Comparison of ENCODE assay signal across 8 mouse cellular contexts in genomic region chr5:36483203-36484101, GRCm38 (mm10). TPM values are rescaled to one million over a fixed set of nuclear protein-coding genes. Genes with fewer than 3 reads are reported as not detected.
DNase-seq lines count a peak whose midpoint lies in the region; ATAC-seq and TF ChIP-seq lines count a peak whose summit lies in the region.

No protein-coding gene starts in this region.

- TF ChIP-seq POLR2A in MEL (IDR thresholded peaks at IDR 0.05; ENCODE audit: control insufficient read depth in 1 of 2, insufficient read depth in 1 of 2, low read depth in 1 of 2, low read length in 2 of 2, poor library complexity in 1 of 2), result no peak
- no peak for TF ChIP-seq POLR2A in cortical plate, adult 2 months (IDR thresholded peaks at IDR 0.05; ENCODE audit: extremely low read depth, insufficient read depth, low read length)

- no peaks in the 10 kb centered on the region for H3K27me3 ChIP-seq in MEL (ENCODE audit: control insufficient read depth in 1 of 2, insufficient read depth in 2 of 2, low read length in 2 of 2)
- H3K27me3 ChIP-seq in kidney, embryonic 15.5 days, result peaks cover 24% of the 10 kb centered on the region
- H3K27me3 ChIP-seq in lung, embryonic 14.5 days (ENCODE audit: insufficient read depth, low read length), result peaks cover 18% of the 10 kb centered on the region
- H3K27me3 ChIP-seq in neural tube, embryonic 15.5 days (replicated peaks), result no peaks in the 10 kb centered on the region

- peak; percentile 48 for ATAC-seq in kidney, embryonic 15.5 days (replicated peaks; ENCODE audit: low FRiP score)
- peak; percentile 70 for ATAC-seq in lung, embryonic 14.5 days (ENCODE audit: insufficient read depth)
- ATAC-seq in neural tube, embryonic 15.5 days (ENCODE audit: low FRiP score), result no peak

- 1% methylated on average over 56 of the region's 58 CpGs for WGBS in kidney, embryonic 15.5 days
- WGBS in lung, embryonic 14.5 days, result under 1% methylated on average over 58 of the region's 58 CpGs
- WGBS in neural tube, embryonic 15.5 days, result 1% methylated on average over 53 of the region's 58 CpGs

- peak overlapping the region; percentile 69 for H3K9ac ChIP-seq in MEL (ENCODE audit: control insufficient read depth, low read depth, low read length, poor library complexity, severe bottlenecking)
- peak overlapping the region; percentile 88 for H3K9ac ChIP-seq in kidney, embryonic 15.5 days
- H3K9ac ChIP-seq in lung, embryonic 14.5 days, result peak overlapping the region; percentile 87
- peak overlapping the region; percentile 67 for H3K9ac ChIP-seq in neural tube, embryonic 15.5 days (replicated peaks)

- H3K4me1 ChIP-seq in MEL (ENCODE audit: control insufficient read depth in 1 of 2, insufficient read depth in 2 of 2, low read length in 2 of 2), result peaks cover 14 to 30% of the 10 kb centered on the region in 2 experiments
- H3K4me1 ChIP-seq in cortical plate, adult 2 months (ENCODE audit: control insufficient read depth, insufficient read depth, low read length), result peaks cover 17% of the 10 kb centered on the region
- H3K4me1 ChIP-seq in kidney, embryonic 15.5 days, result peaks cover 35% of the 10 kb centered on the region
- H3K4me1 ChIP-seq in lung, embryonic 14.5 days (ENCODE audit: insufficient read depth), result peaks cover 7% of the 10 kb centered on the region
- H3K4me1 ChIP-seq in neural tube, embryonic 15.5 days, result peaks cover 55% of the 10 kb centered on the region

- H3K79me2 ChIP-seq in MEL (ENCODE audit: control insufficient read depth, insufficient read depth, low read length, poor library complexity), result peaks cover 52% of the 10 kb centered on the region

- H3K9me3 ChIP-seq in MEL (replicated peaks; ENCODE audit: insufficient read depth, low read length), result no peaks in the 10 kb centered on the region
- H3K9me3 ChIP-seq in kidney, embryonic 15.5 days (replicated peaks), result no peaks in the 10 kb centered on the region
- no peaks in the 10 kb centered on the region for H3K9me3 ChIP-seq in lung, embryonic 14.5 days (ENCODE audit: low read depth, low read length)
- H3K9me3 ChIP-seq in neural tube, embryonic 15.5 days (replicated peaks), result no peaks in the 10 kb centered on the region

- DNase-seq in 3T3-L1 (ENCODE audit: low read depth, low spot score) (peak; percentile 46), MEL (ENCODE audit: low read depth, low spot score) (peak; percentile 73)
- peak; percentile 46 to 56 for DNase-seq in gastrocnemius, postnatal 36 days
- DNase-seq in lung, embryonic 14.5 days, result peak; percentile 7
- peak; percentile 33 to 38 for DNase-seq in urinary bladder, postnatal 36 days (ENCODE audit: low spot score in 2 of 2)

- TF ChIP-seq EP300 in MEL (IDR thresholded peaks at IDR 0.05; ENCODE audit: low read depth in 1 of 2, low read length in 2 of 2), result no peak

- no peak for TF ChIP-seq CTCF in MEL (IDR thresholded peaks at IDR 0.05 in 2 of 3, conservative IDR thresholded peaks at IDR 0.05 in 1 of 3; ENCODE audit: control insufficient read depth in 1 of 3, insufficient read depth in 1 of 3, low read depth in 2 of 3, low read length in 3 of 3, poor library complexity in 1 of 3, severe bottlenecking in 1 of 3)
- no peak for TF ChIP-seq CTCF in cortical plate, adult 2 months (IDR thresholded peaks at IDR 0.05; ENCODE audit: extremely low read depth, insufficient read depth, low read length)
- TF ChIP-seq CTCF in lung, embryonic 14.5 days (IDR thresholded peaks at IDR 0.05; ENCODE audit: low read depth), result no peak

- peak overlapping the region; percentile 63 to 98 for H3K4me3 ChIP-seq in MEL (ENCODE audit: control insufficient read depth in 1 of 2, insufficient read depth in 1 of 2, low read depth in 2 of 2, low read length in 2 of 2)
- H3K4me3 ChIP-seq in cortical plate, adult 2 months (ENCODE audit: insufficient read depth, low read length), result peak overlapping the region; percentile 99
- H3K4me3 ChIP-seq in kidney, embryonic 15.5 days (replicated peaks), result peak overlapping the region; percentile 85
- peak overlapping the region; percentile 89 for H3K4me3 ChIP-seq in lung, embryonic 14.5 days (ENCODE audit: low read depth, low read length)
- H3K4me3 ChIP-seq in neural tube, embryonic 15.5 days (replicated peaks), result peak overlapping the region; percentile 62

- H3K36me3 ChIP-seq in MEL (ENCODE audit: control insufficient read depth in 1 of 2, insufficient read depth in 2 of 2, low read length in 2 of 2), result peaks cover 0 to 23% of the 10 kb centered on the region in 2 experiments; a peak in 3 of 4 replicates
- peaks cover 3% of the 10 kb centered on the region for H3K36me3 ChIP-seq in kidney, embryonic 15.5 days
- H3K36me3 ChIP-seq in lung, embryonic 14.5 days (ENCODE audit: insufficient read depth), result no peaks in the 10 kb centered on the region
- H3K36me3 ChIP-seq in neural tube, embryonic 15.5 days, result 0 out of 2 replicates have a peak, but pooled peaks cover 3% of the 10 kb centered on the region

- peak overlapping the region; percentile 83 for H3K4me2 ChIP-seq in kidney, embryonic 15.5 days
- peak overlapping the region; percentile 92 for H3K4me2 ChIP-seq in lung, embryonic 14.5 days
- H3K4me2 ChIP-seq in neural tube, embryonic 15.5 days, result peak overlapping the region; percentile 66

- no peak overlapping the region for H3K27ac ChIP-seq in MEL (ENCODE audit: control insufficient read depth, low read depth, low read length)
- H3K27ac ChIP-seq in cortical plate, adult 2 months (ENCODE audit: insufficient read depth, low read length), result no peak overlapping the region
- peak overlapping the region; percentile 72 for H3K27ac ChIP-seq in kidney, embryonic 15.5 days
- no peak overlapping the region for H3K27ac ChIP-seq in lung, embryonic 14.5 days (ENCODE audit: low read depth)
- peak overlapping the region; percentile 76 for H3K27ac ChIP-seq in neural tube, embryonic 15.5 days (replicated peaks)

- no peak for TF ChIP-seq RAD21 in MEL (IDR thresholded peaks at IDR 0.05; ENCODE audit: low read depth, low read length)

- intact Hi-C loops in gastrocnemius, postnatal 36 days (cut with DNase I), result loop anchor here (5.0 kb wide), 1 partner anchor 99 kb away; no protein-coding TSS in a partner anchor

TF ChIP-seq in MEL, 35 proteins besides CTCF, POLR2A, EP300 and RAD21:
- TF ChIP-seq E2F4 (IDR thresholded peaks at IDR 0.05; ENCODE audit: borderline replicate concordance, low read depth, low read length), result 0 out of 2 replicates have a peak, but pooled peaks have one; percentile 5
- peak; percentile 27; the same call in 1 of the 2 replicates for TF ChIP-seq HCFC1 (IDR thresholded peaks at IDR 0.05; ENCODE audit: low read depth, low read length)
- peak; percentile 38; the same call in 1 of the 2 replicates for TF ChIP-seq NELFE (IDR thresholded peaks at IDR 0.05; ENCODE audit: low read depth, low read length)
- TF ChIP-seq SIN3A (IDR thresholded peaks at IDR 0.05; ENCODE audit: low read length), result peak; percentile 23
- peak; percentile 36 for TF ChIP-seq MXI1 (IDR thresholded peaks at IDR 0.05; ENCODE audit: low read depth, low read length)
- TF ChIP-seq GABPA (IDR thresholded peaks at IDR 0.05; ENCODE audit: low read depth, low read length), result no peak
- no peak; the same call in 1 of the 2 replicates for TF ChIP-seq UBTF (IDR thresholded peaks at IDR 0.05; ENCODE audit: borderline replicate concordance, insufficient read depth, low read depth, low read length)
- TF ChIP-seq MYC (IDR thresholded peaks at IDR 0.05; ENCODE audit: low read depth, low read length), result 0 out of 2 replicates have a peak, but pooled peaks have one; percentile 19
- no peak for TF ChIP-seq POLR2AphosphoS5 (IDR thresholded peaks at IDR 0.05; ENCODE audit: borderline replicate concordance, low read depth, low read length)
- TF ChIP-seq BHLHE40 (IDR thresholded peaks at IDR 0.05; ENCODE audit: borderline replicate concordance, low read depth, low read length), result no peak
- no peak for TF ChIP-seq MYB (IDR thresholded peaks at IDR 0.05; ENCODE audit: low read depth, low read length)
- 0 out of 2 replicates have a peak, but pooled peaks have one; percentile 51 for TF ChIP-seq MAX (IDR thresholded peaks at IDR 0.05; ENCODE audit: low read length)
- no peak for TF ChIP-seq TCF12 (IDR thresholded peaks at IDR 0.05; ENCODE audit: low read depth, low read length)
- TF ChIP-seq ZC3H11A (IDR thresholded peaks at IDR 0.05; ENCODE audit: low read depth, low read length), result no peak
TF ChIP-seq in MEL: peak in this region for 7.

RNA-seq across cellular contexts. Expression of gene Tada2b, which starts 0.6 kb away (rescaled TPM):
- total RNA-seq in MEL (2012; rRNA removed), result 8.9 and 9.6 TPM in 2 replicates
- 10 to 100 TPM in 1 of 2 experiments, not detected in 1; 24.9 TPM for polyA plus RNA-seq in MEL (2012; ENCODE audit: insufficient read depth in 1 of 2, insufficient read length in 2 of 2, low read depth in 1 of 2, low replicate concordance in 2 of 2, missing spikeins in 1 of 2)
- 17.2 and 17.3 TPM in 2 replicates for polyA plus RNA-seq in cortical plate, adult 2 months (2012; rRNA removed)
- 10 to 100 TPM; 11.6 to 13.0 TPM for total RNA-seq in gastrocnemius, postnatal 36 days (2021)
- 1.8 and 2.1 TPM in 2 replicates for polyA plus RNA-seq in kidney, embryonic 15.5 days (2015; fragmentation: Nextera tagmentation; extraction: Ambion mirVana)
- 2.7 and 3.5 TPM in 2 replicates for polyA plus RNA-seq in lung, embryonic 14.5 days (2014; fragmentation: Nextera tagmentation; extraction: Ambion mirVana)
- polyA plus RNA-seq in neural tube, embryonic 15.5 days (2015; fragmentation: Nextera tagmentation; extraction: Ambion mirVana), result 2.8 and 2.9 TPM in 2 replicates

RNA-seq across cellular contexts. Expression of gene Ccdc96, which starts 0.9 kb away (rescaled TPM):
- total RNA-seq in MEL (2012; rRNA removed), result 0.23 and 0.31 TPM in 2 replicates
- polyA plus RNA-seq in MEL (2012; ENCODE audit: insufficient read depth in 1 of 2, insufficient read length in 2 of 2, low read depth in 1 of 2, low replicate concordance in 2 of 2, missing spikeins in 1 of 2), result under 1 TPM in 1 of 2 experiments, not detected in 1; 0.64 TPM
- 0.98 and 1.0 TPM in 2 replicates for polyA plus RNA-seq in cortical plate, adult 2 months (2012; rRNA removed)
- total RNA-seq in gastrocnemius, postnatal 36 days (2021), result under 1 TPM; 0.10 to 0.15 TPM
- 0.66 and 0.90 TPM in 2 replicates for polyA plus RNA-seq in kidney, embryonic 15.5 days (2015; fragmentation: Nextera tagmentation; extraction: Ambion mirVana)
- polyA plus RNA-seq in lung, embryonic 14.5 days (2014; fragmentation: Nextera tagmentation; extraction: Ambion mirVana), result 0.28 and 0.54 TPM in 2 replicates
- polyA plus RNA-seq in neural tube, embryonic 15.5 days (2015; fragmentation: Nextera tagmentation; extraction: Ambion mirVana), result 2.1 and 3.0 TPM in 2 replicates

RNA-seq across cellular contexts. Expression of gene Grpel1, which starts 18.7 kb away (rescaled TPM):
- 68.0 and 75.7 TPM in 2 replicates for total RNA-seq in MEL (2012; rRNA removed)
- polyA plus RNA-seq in MEL (2012; ENCODE audit: insufficient read depth in 1 of 2, insufficient read length in 2 of 2, low read depth in 1 of 2, low replicate concordance in 2 of 2, missing spikeins in 1 of 2), result 10 to 100 TPM; 41.1 to 87.4 TPM
- 22.5 and 22.9 TPM in 2 replicates for polyA plus RNA-seq in cortical plate, adult 2 months (2012; rRNA removed)
- 10 to 100 TPM; 30.9 to 34.7 TPM for total RNA-seq in gastrocnemius, postnatal 36 days (2021)
- 56.0 and 56.1 TPM in 2 replicates for polyA plus RNA-seq in kidney, embryonic 15.5 days (2015; fragmentation: Nextera tagmentation; extraction: Ambion mirVana)
- polyA plus RNA-seq in lung, embryonic 14.5 days (2014; fragmentation: Nextera tagmentation; extraction: Ambion mirVana), result 53.1 and 53.2 TPM in 2 replicates
- 42.8 and 47.1 TPM in 2 replicates for polyA plus RNA-seq in neural tube, embryonic 15.5 days (2015; fragmentation: Nextera tagmentation; extraction: Ambion mirVana)

Comparison
In these comparisons a context has a peak if more than half of its experiments do, and no peak if none do; other contexts are left out.
1. DNase-seq: peak in every context shown above with its lines; median percentile 73 in MEL; 51 in gastrocnemius, postnatal 36 days; 46 in 3T3-L1; 36 in urinary bladder, postnatal 36 days; 7 in lung, embryonic 14.5 days.
2. H3K27ac ChIP-seq: peak in kidney, embryonic 15.5 days (single experiment) and neural tube, embryonic 15.5 days (single experiment); none in MEL (single experiment), cortical plate, adult 2 months (single experiment) and lung, embryonic 14.5 days (single experiment).
3. Peak in every context shown above with its lines, with median percentiles within 50 percentile points of each other: H3K4me3 ChIP-seq, H3K9ac ChIP-seq and H3K4me2 ChIP-seq.